Comparison of ENCODE assay signal across 8 mouse cellular contexts in the genomic region with DNA sequence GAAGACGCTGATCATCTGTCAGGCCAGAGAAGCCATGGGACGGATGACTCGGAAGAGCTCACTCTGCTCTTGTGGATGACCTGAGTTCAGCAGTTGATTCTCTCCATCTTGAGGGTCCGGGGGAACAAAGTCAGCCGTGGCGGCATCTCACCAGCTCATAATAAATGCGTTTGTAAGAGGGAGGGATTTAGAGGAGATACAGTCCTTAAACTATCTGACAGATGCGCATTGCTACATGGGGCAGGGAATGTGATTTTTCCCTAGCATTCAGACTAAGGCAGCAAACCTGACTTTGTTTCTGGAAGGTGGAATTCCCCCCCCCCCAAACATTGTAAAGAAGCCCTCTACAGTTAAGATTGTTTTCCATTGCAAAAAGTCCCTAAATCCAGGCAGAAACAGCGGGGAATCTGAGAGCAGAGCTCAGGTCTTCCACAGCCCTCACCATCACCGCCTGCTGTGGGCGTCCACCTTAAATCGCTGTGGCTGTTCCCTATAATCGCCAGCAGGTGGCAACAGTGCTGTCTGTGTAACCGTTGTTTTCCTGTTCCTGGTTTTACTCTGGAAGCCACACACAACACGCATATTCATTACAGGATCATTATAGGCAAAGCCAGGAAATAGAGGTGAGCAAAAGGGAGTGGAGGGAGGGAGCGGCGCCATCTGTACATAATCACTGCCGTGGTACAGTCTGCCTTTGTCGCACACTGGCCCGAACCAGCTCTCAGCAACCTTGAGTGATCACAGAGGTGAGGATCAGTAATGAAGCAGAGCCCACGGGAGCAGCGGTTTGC.
A peak's percentile ranks its signal among the peaks of the same experiment; 100 is the strongest.
DNase-seq lines count a peak whose midpoint lies in the region; ATAC-seq and TF ChIP-seq lines count a peak whose summit lies in the region.

No protein-coding gene starts in this region.

- ATAC-seq in forebrain, embryonic 11.5 days (replicated peaks; ENCODE audit: low FRiP score), result peak; percentile 77
- peak; percentile 50 for ATAC-seq in heart, embryonic 16.5 days (replicated peaks; ENCODE audit: extremely low read depth, insufficient read depth, low FRiP score)
- ATAC-seq in liver, embryonic 13.5 days (ENCODE audit: low read depth), result no peak
- ATAC-seq in stomach, embryonic 15.5 days (ENCODE audit: insufficient read depth, low FRiP score, low read depth), result peak; percentile 54; the same call in 1 of the 2 replicates

- 31% methylated on average over 22 of the region's 22 CpGs for WGBS in forebrain, embryonic 11.5 days
- 21% methylated on average over 22 of the region's 22 CpGs for WGBS in heart, embryonic 16.5 days
- WGBS in liver, embryonic 13.5 days (ENCODE audit: insufficient replicate concordance), result 25% methylated on average over 22 of the region's 22 CpGs
- WGBS in stomach, embryonic 15.5 days, result 19% methylated on average over 22 of the region's 22 CpGs

- peak overlapping the region; percentile 28; the same call in 1 of the 2 replicates for H3K9ac ChIP-seq in forebrain, embryonic 11.5 days (ENCODE audit: low read length)
- peak overlapping the region; percentile 70 for H3K9ac ChIP-seq in heart, embryonic 16.5 days (ENCODE audit: low read length)
- H3K9ac ChIP-seq in liver, embryonic 13.5 days, result no peak overlapping the region
- peak overlapping the region; percentile 25; the same call in 1 of the 2 replicates for H3K9ac ChIP-seq in stomach, embryonic 15.5 days

- no peaks in the 10 kb centered on the region for H3K36me3 ChIP-seq in E14TG2a.4 (ENCODE audit: insufficient read depth, low read length)
- no peaks in the 10 kb centered on the region for H3K36me3 ChIP-seq in forebrain, embryonic 11.5 days (ENCODE audit: control insufficient read depth, insufficient read depth, low read length)
- H3K36me3 ChIP-seq in heart, embryonic 16.5 days (ENCODE audit: control insufficient read depth, insufficient read depth), result no peaks in the 10 kb centered on the region
- no peaks in the 10 kb centered on the region for H3K36me3 ChIP-seq in liver, embryonic 13.5 days
- no peaks in the 10 kb centered on the region for H3K36me3 ChIP-seq in stomach, embryonic 15.5 days

- peak overlapping the region; percentile 17; the same call in 1 of the 2 replicates for H3K4me3 ChIP-seq in E14TG2a.4 (replicated peaks; ENCODE audit: low read length)
- H3K4me3 ChIP-seq in forebrain, embryonic 11.5 days (ENCODE audit: low read depth, low read length), result 0 out of 2 replicates have a peak overlapping the region, but pooled peaks have one; percentile 9
- H3K4me3 ChIP-seq in heart, embryonic 16.5 days (ENCODE audit: low read length), result peak overlapping the region; percentile 53
- peak overlapping the region; percentile 27 for H3K4me3 ChIP-seq in liver, embryonic 13.5 days (replicated peaks)
- peak overlapping the region; percentile 35 for H3K4me3 ChIP-seq in stomach, embryonic 15.5 days (replicated peaks)

- H3K27ac ChIP-seq in forebrain, embryonic 11.5 days (ENCODE audit: low read depth, low read length), result no peak overlapping the region
- no peak overlapping the region for H3K27ac ChIP-seq in heart, embryonic 16.5 days (ENCODE audit: low read length)
- H3K27ac ChIP-seq in liver, embryonic 13.5 days, result no peak overlapping the region
- no peak overlapping the region for H3K27ac ChIP-seq in stomach, embryonic 15.5 days

- DNase-seq in c-Kit-positive CD71-negative TER-119-negative erythroid progenitor cells, embryonic 14.5 days (ENCODE audit: low read depth), result peak; percentile 63
- DNase-seq in forebrain, embryonic 11.5 days (ENCODE audit: low spot score), result peak; percentile 82
- peak; percentile 83 to 85 for DNase-seq in kidney, postnatal 25 days
- peak; percentile 29 for DNase-seq in liver, embryonic 13.5 days
- peak; percentile 76 for DNase-seq in neural tube, embryonic 10.5 days (ENCODE audit: extremely low spot score, low spot score)

- peak; percentile 75 for TF ChIP-seq CTCF in E14TG2a.4 (conservative IDR thresholded peaks at IDR 0.05; ENCODE audit: low read length)

- H3K27me3 ChIP-seq in E14TG2a.4 (ENCODE audit: insufficient read depth, low read length), result peaks cover 15% of the 10 kb centered on the region
- no peaks in the 10 kb centered on the region for H3K27me3 ChIP-seq in forebrain, embryonic 11.5 days (ENCODE audit: control insufficient read depth, insufficient read depth, low read length)
- 0 out of 2 replicates have a peak, but pooled peaks cover 2% of the 10 kb centered on the region for H3K27me3 ChIP-seq in heart, embryonic 16.5 days (ENCODE audit: control insufficient read depth, insufficient read depth, low read length)
- no peaks in the 10 kb centered on the region for H3K27me3 ChIP-seq in liver, embryonic 13.5 days
- no peaks in the 10 kb centered on the region for H3K27me3 ChIP-seq in stomach, embryonic 15.5 days (replicated peaks)

- H3K4me2 ChIP-seq in forebrain, embryonic 11.5 days (ENCODE audit: low read depth, low read length, severe bottlenecking), result peak overlapping the region; percentile 41
- peak overlapping the region; percentile 73 for H3K4me2 ChIP-seq in heart, embryonic 16.5 days (ENCODE audit: low read depth, low read length)
- peak overlapping the region; percentile 47 for H3K4me2 ChIP-seq in liver, embryonic 13.5 days
- H3K4me2 ChIP-seq in stomach, embryonic 15.5 days, result peak overlapping the region; percentile 63

- 0 out of 2 replicates have a peak, but pooled peaks cover 4% of the 10 kb centered on the region for H3K9me3 ChIP-seq in E14TG2a.4 (ENCODE audit: low read length)
- H3K9me3 ChIP-seq in forebrain, embryonic 11.5 days (ENCODE audit: control insufficient read depth, low read length), result no peaks in the 10 kb centered on the region
- no peaks in the 10 kb centered on the region for H3K9me3 ChIP-seq in heart, embryonic 16.5 days (replicated peaks; ENCODE audit: control insufficient read depth, low read length)
- H3K9me3 ChIP-seq in liver, embryonic 13.5 days (replicated peaks), result no peaks in the 10 kb centered on the region
- no peaks in the 10 kb centered on the region for H3K9me3 ChIP-seq in stomach, embryonic 15.5 days

- peaks cover 15% of the 10 kb centered on the region for H3K4me1 ChIP-seq in E14TG2a.4 (replicated peaks; ENCODE audit: low read depth, low read length)
- no peaks in the 10 kb centered on the region; the same call in 1 of the 2 replicates for H3K4me1 ChIP-seq in forebrain, embryonic 11.5 days (replicated peaks; ENCODE audit: control insufficient read depth, insufficient read depth, low read length)
- peaks cover 5% of the 10 kb centered on the region; the same call in 1 of the 2 replicates for H3K4me1 ChIP-seq in heart, embryonic 16.5 days (ENCODE audit: control insufficient read depth, insufficient read depth, low read length)
- 0 out of 2 replicates have a peak, but pooled peaks cover 5% of the 10 kb centered on the region for H3K4me1 ChIP-seq in liver, embryonic 13.5 days (replicated peaks)
- H3K4me1 ChIP-seq in stomach, embryonic 15.5 days, result peaks cover 3% of the 10 kb centered on the region; the same call in 1 of the 2 replicates

Comparison
In these comparisons a context has a peak if more than half of its experiments do, and no peak if none do; other contexts are left out.
1. DNase-seq: peak in every context shown above with its lines; median percentile 84 in kidney, postnatal 25 days; 82 in forebrain, embryonic 11.5 days; 76 in neural tube, embryonic 10.5 days; 63 in c-Kit-positive CD71-negative TER-119-negative erythroid progenitor cells, embryonic 14.5 days; 29 in liver, embryonic 13.5 days.